Mouse (Mus musculus) kidney, adult 8-10 months (tissue): ENCODE results near the gene Ablim1.

Source experiments
- DNase-seq, 2 experiments: peaks; one replicate each; pipeline ENCODE4 v3.0.0; 2022

The Ablim1 gene

DNA sequence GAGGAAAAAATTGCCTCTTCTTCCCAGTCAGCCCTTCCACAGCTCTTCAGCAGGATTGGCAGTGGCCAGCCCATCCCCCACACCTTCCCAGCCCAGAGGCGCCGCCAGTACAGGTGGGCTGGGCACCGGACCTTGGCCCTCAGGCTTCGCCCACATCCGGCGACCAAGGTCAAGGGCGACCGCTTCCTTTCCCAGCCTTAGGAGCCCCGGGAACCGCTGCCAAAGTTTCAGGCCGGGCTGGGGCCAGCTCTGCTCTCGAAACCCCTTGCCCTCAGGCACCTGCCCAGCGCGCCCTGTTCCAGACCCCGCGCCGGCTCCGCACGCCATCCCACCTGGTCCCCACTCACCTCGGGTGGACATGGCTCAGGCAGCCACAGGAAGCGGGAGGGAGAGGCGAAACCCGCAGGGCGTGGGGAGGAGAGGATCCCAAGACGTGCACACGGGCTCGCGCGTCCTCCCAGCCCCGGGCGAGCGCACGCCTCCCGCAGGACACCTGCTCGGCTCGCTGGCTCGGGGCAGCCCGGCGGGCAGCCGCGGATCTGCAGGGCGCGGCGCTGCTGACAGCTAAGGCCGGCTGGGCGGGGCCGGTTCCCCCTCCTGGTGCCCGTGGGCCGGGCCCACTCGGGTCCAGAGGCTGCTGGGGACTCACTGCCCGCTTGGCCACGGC is at the start of gene Ablim1:
Gene Ablim1 (minus strand): TSS at position 574 of the 667 bp plus-strand sequence.
- peak; percentile 86 to 87 for DNase-seq

- DNase-seq, result no peak
Measured at GRCm38 (mm10) chr19:57363538-57363937, 48.8 kb upstream of the Ablim1 start.

- DNase-seq, result no peak
Measured at GRCm38 (mm10) chr19:57363076-57363475, 48.4 kb upstream of the Ablim1 start.

GRCm38 (mm10) chr19:57362586-57362985 is 47.9 kb upstream of the Ablim1 start:
- DNase-seq, result no peak

DNA sequence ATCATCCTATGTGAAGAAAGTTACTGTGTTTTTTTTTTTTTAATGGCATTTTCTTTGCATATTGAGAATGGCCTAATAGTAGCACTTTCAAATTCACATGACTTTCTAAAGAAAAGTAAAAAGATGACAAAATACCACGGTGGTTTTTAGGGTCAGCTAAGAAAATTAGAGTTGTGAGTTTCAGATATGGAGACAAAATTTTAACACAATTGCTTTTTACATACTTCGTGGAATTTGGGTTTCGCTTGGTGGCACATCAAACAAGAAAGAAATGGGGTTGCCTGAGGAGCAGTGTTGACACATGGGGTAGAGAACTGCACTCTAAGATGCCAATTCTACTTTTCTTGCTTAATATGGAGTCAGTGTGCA is 47.2 kb upstream of the Ablim1 start:
- DNase-seq, result no peak

DNA sequence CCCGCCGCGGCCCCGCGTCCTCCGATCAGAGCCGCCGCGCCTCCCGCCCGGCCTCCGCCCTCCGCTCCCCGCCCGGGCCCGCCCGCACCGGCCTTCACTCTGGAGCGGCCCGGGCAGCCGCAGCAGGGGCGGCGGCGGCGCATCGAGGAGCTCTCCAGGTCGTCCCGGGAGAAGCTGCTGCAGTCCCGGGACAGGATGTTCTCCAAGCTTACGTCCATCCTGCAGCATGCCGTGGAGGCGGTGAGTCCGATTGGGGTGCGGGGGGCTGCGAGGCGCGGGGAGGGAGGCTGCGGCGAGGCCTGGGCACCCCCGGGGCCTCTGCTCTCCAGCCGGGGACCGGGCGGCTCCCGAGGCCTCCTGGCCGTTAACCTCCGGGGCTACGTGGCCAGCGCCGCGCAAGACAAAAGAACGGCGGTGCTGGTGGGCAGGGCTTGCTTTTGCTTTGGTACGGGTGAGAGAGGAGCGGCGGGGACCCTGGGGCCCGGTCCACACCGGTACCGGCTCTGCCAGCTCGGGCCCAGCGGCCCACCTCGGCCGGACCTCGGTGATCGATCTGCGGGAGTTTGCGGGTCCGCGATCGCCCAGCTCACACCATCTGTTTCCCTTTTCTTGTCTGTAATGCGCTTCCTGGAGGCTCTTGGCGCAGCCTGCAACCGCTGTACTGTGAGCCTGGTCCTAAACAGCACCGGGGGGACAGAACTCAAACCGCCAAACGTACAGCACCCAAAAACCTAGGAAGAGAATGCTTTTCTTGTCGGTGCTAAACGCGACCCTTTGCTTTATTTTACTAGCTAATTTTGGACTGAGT is 46.6 kb upstream of the Ablim1 start:
- peak in 1 of 2 experiments; percentile 60 for DNase-seq

- DNase-seq, result peak; percentile 93 to 94
Measured at GRCm38 (mm10) chr19:57360341-57361130, 45.8 kb upstream of the Ablim1 start, which contains the start of gene Fam160b1. Fam160b1 (plus strand) TSS chr19:57360680.

GRCm38 (mm10) chr19:57359701-57360326 is 45.1 kb upstream of the Ablim1 start:
- DNase-seq, result peak in 1 of 2 experiments; percentile 42

- DNase-seq, result no peak
Measured at GRCm38 (mm10) chr19:57358836-57359598, 44.3 kb upstream of the Ablim1 start.

DNA sequence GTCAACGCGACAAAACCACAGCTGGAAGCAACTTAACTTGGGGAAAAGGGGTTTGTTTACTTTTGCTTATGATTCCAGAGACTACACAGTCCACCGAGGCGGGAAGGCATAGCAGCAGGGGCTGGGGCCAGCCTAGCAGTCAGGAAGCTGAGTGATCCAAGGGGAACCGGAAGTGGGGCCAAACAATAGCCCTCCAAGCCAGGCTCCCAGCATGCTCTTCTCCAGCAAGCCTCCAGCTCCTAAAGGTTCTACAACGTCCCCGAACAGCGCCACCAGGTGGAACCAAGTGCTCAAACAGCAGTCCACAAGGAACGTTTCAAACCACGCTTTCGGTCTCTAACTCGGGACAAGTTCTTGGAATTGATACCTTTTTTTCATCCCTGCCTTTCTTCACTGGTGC is 43.6 kb upstream of the Ablim1 start:
- peak; percentile 75 to 76 for DNase-seq

GRCm38 (mm10) chr19:57357811-57358210 is 43.1 kb upstream of the Ablim1 start:
- no peak for DNase-seq

DNA sequence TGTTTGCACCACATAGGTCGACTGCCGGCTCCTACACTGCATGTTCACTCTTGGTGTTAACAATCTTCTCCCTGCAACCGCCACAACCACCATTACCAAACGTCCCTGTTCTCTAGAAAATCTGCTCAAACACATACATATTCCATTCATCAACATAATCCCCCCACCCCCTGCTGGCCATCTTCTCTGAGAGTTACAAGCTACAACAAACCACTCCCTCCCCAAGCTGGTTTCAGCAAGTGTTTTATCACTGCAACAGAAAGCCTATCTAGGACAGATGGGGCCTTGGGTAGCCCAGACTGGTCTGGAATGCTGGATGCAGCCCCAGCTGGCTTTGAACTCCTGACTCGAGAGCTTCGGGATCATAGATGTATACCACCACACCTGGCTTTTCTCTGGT is 42.5 kb upstream of the Ablim1 start:
- DNase-seq, result no peak

DNA sequence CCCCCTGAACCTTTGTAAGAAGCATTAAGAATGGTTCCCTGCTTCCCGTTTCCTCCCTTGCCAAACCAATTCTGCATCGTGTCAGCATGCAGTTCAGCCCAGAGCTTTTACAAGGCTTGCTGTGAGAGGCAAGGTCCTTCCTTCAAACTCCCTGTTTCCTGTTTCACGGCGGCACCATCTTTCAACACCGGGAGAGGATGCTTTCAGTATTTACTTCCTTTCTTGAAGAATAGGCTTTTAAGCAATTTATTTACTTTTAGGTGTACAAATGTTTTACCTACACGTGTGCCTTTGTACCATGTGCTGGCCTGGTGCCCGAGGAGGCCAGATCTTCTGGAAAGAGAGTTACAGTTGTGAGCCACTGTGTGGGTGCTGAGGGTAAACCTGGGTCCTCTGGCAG is 41.6 kb upstream of the Ablim1 start:
- no peak for DNase-seq

- DNase-seq, result no peak
Measured at GRCm38 (mm10) chr19:57355451-57356251, 40.9 kb upstream of the Ablim1 start.

DNA sequence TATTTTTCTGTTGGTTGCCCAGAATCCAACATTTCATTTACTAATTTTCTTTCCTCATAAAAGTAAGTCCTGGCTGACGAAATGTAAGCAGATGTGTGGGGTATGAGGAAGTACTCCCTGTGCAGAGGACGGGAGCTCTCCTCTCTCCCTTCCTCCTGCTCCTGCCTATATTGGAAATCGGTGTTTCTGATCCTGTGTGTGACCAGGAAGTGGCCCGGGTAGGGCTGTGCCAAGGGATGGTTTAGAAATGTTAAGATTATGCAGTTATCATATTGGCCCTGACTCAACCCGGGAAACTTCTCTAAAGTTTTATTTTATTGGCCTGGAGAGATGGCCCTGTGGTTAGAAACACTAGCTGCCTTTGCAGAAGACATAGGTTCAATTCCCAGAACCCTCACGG is 40.0 kb upstream of the Ablim1 start:
- DNase-seq, result no peak

GRCm38 (mm10) chr19:57354050-57354449 is 39.3 kb upstream of the Ablim1 start:
- DNase-seq, result no peak

GRCm38 (mm10) chr19:57353228-57353627 is 38.5 kb upstream of the Ablim1 start:
- DNase-seq, result no peak

DNA sequence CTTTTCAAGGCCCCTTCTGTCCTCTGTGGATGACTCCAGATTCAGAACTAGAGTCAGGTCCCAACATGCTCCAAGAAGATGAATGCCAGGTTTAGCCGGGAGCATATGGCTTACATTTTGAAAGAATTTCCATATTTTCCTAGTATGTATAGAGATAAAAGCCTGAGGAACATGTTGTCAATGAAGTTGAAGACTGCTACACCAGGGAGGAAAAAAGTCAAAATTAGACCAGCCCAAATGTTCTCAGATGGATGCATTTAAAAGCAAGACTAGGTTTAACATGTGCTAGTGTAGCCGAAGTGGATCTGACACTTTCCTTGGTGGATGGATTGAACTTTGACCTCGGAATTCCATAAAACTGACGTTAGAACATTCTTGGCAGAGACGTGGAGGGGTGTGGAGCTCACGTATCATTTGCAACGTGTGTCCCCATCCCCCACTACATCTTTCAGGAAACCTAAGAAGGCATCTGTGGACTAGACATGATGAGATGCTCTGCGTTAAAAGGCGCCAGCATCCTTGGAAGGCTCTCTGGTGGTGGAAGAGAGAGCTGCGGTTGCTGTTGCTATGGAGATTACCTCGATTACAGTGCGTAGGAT is 37.7 kb upstream of the Ablim1 start:
- no peak for DNase-seq

DNA sequence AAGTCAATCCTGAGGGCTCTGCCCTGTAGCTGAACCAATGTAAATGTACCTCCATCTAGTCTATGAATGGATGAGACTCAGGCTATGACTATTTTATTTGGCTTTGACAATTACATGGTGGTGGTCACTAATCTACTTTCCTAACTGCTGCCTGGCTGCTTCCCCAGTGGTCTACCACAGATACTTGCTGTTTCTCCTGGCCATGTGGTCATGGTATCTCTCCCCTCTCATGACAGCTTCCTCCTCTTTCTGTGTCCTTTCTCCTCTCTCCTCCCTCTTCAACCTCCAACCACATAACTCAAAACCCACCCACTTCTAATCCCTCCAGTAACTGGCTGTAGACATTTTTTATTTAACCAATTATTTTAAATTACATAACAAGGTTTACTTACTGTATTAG is 34.4 kb upstream of the Ablim1 start:
- no peak for DNase-seq

DNA sequence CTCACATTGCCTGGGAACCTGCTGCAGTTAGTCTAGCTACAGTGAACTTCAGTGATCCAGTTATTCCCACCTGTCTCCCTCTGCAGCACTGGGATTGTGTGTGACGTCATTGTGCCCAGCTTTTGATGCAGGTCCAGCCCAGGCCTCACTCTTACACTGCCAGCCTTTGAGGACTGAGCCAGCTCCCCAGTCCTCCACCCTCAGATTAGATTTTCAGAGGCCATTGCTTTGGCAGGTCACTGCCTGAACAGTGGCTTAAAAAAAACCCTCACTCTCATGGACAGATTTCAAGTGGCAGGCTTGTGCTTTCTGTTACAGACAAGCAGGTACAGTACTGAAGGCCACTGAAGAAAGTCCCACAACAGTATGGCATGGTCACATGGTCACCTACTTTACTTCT is 30.0 kb upstream of the Ablim1 start:
- DNase-seq, result no peak

- DNase-seq, result no peak
Measured at GRCm38 (mm10) chr19:57343860-57344259, 29.1 kb upstream of the Ablim1 start.
